Mouse (Mus musculus): ENCODE data around the gene Gm45713.
"Not testable (repeated sequence)": the region's sequence is repeated elsewhere in the genome, so short reads cannot be mapped to it uniquely, and the experiment has no call there.

Gm45713 gene

DNA sequence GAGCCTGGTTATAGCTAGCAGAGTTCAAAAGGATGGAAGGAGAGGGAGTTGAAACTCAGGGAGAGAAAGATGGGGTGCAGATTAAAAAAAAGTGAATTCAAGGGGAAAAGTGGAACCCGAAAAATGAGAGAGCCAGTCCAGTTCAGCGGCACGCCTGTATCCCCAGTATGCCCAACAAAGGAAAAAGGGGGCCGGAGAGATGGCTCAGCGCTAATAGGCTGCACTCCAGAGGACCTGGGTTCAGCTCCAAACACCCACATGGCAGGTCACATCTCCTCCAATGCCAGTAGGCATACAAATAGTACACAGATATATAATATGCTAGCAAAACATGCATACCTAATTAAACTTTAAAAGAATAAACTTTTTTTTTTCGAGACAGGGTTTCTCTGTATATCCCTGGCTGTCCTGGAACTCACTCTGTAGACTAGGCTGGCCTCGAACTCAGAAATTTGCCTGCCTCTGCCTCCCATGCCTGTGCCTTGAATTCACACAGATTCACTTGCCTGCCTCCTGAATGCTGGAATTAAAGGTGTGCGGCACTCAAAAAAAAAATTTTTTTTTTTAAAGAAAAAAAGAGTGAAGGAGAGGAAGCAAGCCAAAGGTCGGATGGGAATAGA is 27.1 kb upstream of the Gm45713 start:
- DNase-seq (ENCODE audit: low spot score in 2 of 2), result no peak

DNA sequence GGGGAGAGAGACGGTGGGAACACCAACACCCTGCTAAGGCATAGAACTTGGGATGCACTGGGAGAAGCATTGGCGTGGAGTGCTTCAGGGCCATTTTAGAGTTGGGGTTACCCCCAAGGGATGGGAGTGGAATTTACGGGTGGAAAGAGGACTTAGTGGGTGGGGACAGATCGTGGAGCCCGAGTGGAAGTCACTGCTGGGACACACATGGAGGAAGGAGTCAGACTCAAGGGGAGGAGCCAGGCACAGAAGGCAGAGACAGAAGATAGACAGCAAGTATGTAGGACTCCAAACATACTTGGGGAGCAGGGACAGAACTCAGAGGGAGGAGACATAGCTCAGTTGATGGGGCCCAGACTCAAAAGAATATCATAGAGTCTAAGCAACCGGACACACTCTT is 26.5 kb upstream of the Gm45713 start:
- no peak for DNase-seq (ENCODE audit: low spot score in 2 of 2)

DNA sequence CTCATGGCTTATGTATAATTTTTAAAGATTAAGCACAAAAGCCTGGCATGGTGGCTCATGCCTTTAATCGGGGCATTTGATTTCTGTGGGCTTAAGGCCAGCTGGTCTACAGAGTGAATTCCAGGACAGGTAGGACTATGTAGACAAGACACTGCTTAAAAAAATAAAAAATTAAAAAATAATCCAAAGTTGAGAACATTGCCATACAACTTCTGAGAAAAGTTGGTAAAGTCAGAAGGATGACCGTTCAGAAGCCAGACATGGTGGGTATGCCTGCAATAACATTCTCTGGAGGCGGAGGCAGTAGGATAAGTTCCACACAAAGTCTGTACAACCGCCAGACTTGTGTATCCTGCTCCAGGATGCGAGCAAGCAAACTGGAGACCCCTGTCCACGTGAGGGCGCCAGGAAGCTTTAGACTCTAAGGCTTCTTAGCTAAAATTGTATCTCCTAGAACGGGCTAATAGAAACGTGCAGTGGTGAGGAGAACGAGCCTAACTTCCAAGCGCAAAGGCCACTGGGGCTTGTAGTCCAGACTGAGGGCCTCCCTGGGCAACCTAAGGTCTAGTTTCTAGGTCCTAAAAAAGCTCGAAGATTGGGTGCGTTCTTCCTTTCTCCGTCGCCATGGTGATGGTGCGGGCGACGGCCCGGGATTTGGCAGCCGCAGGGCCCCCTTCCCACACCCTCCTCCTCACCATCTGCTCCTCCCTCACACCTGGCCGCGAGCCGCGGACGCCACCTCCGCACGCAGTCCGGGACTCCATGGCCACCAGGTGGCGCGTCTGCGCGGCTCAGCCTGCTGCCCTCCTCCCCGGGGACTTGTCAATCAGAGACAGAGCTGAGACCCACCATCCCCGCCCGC is 25.8 kb upstream of the Gm45713 start:
- peak; percentile 84 to 95 for DNase-seq (ENCODE audit: low spot score in 2 of 2)

DNA sequence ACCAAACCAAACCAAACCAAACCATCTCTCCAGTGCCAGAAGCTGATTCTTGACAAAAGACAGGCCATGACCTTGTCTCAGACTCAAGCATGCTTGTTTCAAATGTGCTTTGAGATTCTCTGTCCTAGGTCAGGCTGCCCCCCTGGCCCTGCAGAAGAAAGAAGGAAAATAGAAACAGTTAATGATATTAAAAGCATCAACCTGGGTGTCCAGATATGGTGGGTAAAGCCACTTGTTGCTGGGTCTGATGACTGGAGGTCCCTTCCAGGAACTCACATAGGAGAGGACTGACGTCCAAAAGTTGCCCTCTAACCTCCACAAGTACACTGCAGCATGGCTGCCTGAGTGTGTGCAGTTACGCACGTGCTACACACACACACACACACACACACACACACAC is 24.8 kb upstream of the Gm45713 start:
- DNase-seq (ENCODE audit: low spot score in 2 of 2), result no peak

DNA sequence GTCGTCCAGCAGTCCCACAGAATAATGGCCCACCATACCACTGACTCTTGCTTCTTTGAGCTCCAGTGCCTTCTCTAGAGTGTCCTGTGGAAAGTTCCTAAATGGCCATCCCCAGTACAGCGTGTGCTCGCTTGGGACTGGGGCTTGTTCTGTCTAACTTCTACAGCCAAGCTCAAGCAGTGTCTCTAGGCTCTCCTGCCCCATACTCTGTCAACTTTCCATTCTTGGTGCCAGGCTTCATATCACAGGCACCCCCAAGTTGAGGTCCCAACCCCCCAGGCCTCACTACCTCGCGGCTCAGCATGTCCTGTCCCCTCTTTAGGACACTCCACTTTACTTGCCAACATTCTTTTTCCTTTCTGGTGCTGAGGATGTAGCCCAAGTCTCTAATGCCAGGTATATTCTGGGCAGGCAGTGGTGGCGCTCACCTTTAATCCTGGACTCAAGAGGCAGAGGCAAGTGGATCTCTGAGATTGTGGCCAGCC is 24.3 kb upstream of the Gm45713 start:
- DNase-seq (ENCODE audit: low spot score in 2 of 2), result no peak

DNA sequence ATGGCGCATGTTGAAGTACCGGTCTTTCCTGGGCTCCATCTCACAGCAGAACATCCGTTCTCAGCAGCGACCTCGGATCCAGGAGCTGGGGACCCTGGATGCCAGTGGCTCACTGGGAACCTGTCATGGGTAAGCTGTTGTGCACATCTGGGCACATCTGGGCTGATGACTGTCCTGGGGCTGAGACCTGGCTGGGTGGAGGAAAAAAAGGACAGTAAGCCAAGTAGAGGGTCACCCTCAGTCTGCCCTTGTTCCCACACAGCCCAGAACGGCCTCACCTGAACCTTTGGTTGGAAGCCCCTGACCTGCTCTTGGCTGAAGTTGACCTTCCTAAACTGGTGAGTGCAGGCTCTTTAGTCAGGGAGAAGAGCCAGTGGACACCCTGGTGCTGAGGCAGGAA is 23.0 kb upstream of the Gm45713 start:
- no peak for DNase-seq (ENCODE audit: low spot score in 2 of 2)

DNA sequence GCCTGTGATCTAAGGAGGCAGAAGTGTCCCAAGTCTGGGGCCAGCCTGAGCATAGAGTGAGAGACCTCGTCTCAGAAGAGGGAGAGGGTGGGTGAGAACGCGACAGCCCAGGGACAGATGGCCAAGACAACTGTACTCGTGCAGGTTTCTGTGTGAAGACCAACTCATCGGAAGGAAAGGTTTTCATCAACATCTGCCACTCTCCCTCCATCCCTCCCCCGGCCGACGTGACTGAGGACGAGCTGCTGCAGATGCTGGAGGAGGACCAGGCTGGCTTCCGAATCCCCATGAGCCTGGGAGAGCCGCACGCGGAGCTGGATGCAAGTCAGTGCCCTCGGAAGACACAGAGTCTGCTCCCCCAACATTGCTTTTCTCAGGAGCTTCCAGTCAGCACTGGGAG is 21.4 kb upstream of the Gm45713 start:
- no peak for DNase-seq (ENCODE audit: low spot score in 2 of 2)

DNA sequence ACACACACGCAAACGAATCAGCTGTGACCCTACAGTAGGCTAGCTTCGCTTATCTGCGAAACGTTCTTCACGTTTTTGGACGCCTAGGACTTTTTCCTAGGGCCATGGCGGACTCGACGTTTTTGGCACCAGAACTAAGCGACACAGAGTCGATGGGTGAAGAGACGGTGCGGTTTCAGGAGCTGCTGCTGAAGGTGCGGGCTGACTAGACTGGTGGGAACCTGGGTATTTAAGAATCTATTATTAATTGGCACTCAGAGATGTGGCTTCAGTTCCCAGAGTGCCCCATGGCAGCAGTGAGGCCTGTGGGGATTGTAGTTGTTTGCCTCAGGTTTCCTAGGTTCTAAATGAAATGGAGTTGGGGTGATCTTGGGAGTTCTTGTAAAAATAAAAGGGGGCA is 20.2 kb upstream of the Gm45713 start:
- DNase-seq (ENCODE audit: low spot score in 2 of 2), result no peak

DNA sequence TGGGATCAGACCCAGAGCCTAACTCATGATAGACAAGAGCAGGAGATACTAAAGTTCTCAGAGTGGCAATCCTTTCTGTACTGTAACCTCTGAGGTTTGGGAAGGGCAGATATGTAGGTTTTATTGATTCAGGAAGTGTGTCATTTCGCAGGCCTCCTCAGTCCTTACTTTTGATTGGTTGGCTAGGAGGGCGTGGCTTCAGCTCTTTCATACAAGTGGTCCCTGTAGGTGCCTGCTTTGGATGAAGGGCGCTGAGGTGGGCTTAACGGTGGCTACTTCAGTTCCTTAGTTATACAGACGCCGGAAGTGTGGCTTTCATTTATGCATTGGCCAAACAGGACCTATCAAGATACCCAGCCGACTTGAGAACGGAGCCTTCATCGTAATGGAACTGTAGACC is 19.6 kb upstream of the Gm45713 start:
- no peak for DNase-seq (ENCODE audit: low spot score in 2 of 2)

DNA sequence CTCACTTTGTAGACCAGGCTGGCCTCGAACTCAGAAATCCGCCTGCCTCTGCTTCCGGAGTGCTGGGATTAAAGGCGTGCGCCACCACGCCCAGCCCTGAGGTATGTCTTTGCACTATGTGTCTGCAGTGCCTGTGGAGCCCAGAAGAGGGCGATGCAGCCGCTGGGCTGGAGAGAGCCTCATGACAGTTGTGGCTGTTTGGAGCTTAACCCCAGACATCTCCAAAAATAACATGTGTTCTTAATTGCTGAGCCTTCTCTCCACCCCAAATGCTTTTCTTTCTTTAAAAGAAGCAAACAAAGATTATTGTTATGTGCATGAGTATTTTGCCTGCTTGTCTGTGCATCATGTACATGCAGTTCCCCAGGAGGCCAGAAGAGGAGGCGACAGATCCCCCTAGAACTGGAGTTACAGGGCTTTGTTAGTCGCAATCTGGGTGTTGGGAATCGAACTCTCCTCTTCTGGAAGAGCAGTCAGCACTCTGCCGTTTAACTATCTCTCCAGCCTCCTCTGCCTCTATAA is 19.0 kb upstream of the Gm45713 start:
- peak; percentile 69 to 82 for DNase-seq (ENCODE audit: low spot score in 2 of 2)

DNA sequence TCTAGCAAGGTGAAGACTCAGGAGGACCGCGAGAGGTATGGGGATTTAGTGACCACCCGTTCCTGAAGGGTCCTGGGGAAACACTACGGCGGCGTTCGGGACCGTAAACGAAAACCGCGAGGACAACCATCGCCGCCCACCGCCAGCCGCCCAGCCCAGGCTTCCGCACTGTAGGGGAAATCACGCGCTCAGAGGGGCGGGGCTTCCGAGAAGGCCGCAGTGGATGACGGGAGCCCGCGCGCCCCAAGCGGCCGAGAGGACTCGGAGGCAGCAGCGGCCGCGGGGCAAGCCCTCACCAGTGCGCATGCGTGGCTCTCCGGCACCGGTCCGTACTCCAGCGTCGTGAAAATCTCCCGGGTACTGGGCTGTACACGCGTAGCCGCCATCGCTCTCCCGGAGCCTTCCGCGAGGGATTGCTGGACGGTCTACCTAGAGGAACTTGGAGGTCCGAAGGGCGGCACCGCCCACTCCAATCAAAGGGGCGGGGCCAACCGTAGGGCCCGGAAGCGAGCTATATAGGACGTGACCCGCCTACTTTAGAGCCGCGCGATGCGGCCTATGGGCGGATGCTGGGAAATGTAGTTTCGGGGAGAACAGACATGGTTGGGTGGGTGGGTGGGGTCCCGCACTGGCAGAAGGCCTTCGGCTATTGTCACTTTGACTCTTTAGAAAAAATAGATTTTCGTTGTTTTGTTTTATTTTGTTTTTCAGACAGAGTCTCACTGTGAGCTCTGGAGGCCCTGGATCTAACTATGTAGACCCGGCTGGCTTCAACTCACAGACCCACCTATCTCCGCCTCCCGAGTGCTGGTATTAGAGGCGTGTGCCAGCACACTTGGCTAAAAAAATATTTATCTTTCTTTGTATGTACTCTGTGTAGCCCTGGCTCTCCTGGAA is 18.3 kb upstream of the Gm45713 start, which contains the start of the genes Pih1d1 and Aldh16a1:
Gene Pih1d1, plus strand, starts transcription at position 208 of the 897 bp plus-strand sequence.
Gene Aldh16a1, minus strand, starts transcription at position 489 of the 897 bp plus-strand sequence.
- DNase-seq (ENCODE audit: low spot score in 2 of 2), result peak; percentile 97 to 99

DNA sequence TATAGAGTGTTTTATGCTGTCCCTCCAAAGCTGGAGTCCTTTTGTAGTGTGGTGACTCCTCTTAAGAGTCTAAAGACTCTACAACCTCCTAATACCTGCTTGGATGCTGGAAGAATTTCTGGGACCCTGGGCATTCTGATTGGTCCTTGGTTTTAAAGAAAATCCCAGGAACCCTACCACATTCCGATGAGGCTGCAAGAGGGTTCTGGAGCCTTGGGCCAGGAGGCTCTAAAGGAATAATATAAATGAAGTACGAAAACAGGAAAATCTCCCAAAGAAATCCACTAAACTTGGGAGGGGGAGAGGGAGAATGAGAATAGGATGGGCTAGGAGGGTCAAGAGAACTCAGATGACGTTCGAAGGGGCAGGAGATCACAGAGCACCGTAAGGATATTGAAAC is 17.6 kb upstream of the Gm45713 start:
- DNase-seq (ENCODE audit: low spot score in 2 of 2), result no peak

DNA sequence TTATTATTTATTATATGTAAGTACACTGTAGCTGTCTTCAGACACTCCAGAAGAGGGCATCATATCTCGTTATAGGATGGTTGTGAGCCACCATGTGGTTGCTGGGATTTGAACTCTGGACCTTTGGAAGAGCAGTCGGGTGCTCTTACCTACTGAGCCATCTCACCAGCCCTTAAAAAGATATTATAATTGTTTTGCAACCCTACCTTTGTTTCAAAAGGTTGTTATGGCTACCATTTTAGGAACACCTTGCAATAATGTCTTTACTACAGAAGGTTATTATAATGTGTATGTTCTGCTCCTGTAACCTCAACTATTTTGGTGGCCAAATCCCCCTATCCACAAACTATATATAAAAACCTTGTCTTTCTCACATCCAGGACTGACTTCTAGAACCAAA is 17.0 kb upstream of the Gm45713 start:
- DNase-seq (ENCODE audit: low spot score in 2 of 2), result not testable (repeated sequence)

DNA sequence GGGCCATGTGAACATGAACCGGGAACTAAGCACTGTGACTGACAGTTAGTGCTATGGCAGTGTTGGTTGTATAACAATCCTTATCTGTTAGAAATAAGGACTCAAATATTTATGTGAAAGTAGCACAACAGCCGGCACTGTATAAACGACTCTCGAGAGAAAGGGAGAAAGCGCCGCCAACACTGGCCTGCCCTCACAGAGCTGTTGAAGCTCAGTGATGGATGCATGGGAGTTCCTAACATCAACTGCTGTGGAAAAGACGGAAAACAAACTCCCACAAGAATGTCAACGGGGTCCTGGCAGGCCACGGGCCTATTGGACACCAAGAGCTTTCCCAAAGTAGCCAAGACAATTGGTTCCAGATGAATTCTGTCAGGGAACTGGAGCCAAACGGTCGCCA is 15.3 kb upstream of the Gm45713 start:
- no peak for DNase-seq (ENCODE audit: low spot score in 2 of 2)

DNA sequence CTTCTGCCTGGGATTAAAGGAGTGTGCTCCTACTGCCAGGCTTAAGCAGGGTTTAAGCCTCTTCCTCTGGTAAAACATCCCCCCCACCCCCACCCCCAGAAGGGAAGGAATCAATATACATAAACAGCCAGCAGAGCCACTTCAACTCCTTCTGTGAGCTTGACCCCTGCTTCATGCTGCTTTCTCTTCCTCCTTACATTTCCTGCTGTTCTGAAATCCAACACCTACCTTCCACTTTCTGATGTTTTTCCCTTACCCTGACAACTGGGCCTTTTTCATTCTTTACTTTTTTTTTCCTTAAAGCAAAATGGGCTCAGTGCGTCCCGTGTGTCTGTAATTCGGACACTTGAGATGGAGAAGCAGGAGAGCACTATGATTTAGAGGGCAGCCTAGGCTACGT is 14.3 kb upstream of the Gm45713 start:
- no peak for DNase-seq (ENCODE audit: low spot score in 2 of 2)

DNA sequence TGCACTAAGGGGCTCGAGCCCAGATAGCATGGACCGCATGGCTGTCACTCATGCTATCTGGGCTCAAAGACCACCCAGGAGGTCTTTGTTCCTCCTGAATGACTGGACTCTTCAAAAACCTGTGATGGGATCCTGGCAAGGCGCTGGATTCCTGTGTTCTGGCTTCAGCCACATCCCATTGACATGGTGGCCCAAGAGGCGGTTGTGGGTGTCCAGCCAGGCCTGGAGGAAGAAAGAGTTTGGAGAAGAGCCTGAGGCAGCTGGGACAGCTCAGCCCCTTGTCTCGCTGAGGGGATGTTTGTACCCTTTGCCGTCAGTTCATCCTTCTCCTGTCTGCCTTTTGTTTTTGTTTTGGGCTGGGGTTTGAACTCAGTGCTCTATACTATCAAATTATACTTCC is 13.5 kb upstream of the Gm45713 start:
- DNase-seq (ENCODE audit: low spot score in 2 of 2), result no peak

DNA sequence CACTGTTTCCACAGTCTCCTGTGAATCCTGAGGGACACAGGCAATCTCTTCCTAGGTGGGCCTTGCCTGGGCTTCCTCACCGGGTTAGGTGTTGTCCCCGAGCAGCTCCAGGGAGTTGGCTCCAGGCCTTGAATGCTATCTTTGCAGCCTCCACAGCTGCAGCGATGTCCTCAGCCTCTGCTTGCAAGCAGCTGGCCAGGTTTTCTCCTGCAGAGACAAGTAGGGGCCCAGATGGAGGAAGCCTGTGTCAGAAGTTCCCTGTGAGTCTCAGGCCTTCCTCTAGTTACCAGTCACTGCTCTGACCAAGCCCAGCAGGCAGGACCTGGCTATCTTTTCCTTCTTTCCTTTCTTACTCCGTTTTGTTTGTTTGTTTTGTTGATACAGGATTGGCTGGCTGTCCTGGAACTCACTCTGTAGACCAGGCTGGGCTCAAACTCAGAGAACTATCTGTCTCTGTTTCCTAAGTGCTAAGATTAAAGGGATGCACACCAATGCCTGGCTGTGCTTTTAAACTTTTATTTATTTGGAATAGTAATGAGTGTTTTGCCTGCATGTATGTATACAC is 12.6 kb upstream of the Gm45713 start:
- DNase-seq (ENCODE audit: low spot score in 2 of 2), result no peak

DNA sequence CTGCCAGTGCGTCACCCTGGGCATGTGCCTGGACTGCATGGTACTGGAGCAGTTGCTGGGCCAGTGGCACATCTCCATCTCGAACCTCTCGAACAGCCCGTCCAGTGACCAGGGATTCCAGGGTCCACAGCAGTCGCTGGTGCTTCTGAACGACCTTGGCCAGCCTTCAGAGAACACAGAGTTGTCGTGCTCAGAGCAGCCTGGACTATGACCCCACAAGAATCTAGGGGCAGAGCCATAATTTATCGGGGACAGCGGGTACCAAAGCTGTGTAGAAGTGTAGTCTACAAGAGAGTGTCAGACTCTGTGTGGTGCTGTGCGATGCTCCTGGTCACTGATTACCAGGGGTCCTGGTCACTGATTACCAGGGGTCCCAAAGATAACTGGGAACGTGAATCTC is 11.9 kb upstream of the Gm45713 start:
- no peak for DNase-seq (ENCODE audit: low spot score in 2 of 2)

DNA sequence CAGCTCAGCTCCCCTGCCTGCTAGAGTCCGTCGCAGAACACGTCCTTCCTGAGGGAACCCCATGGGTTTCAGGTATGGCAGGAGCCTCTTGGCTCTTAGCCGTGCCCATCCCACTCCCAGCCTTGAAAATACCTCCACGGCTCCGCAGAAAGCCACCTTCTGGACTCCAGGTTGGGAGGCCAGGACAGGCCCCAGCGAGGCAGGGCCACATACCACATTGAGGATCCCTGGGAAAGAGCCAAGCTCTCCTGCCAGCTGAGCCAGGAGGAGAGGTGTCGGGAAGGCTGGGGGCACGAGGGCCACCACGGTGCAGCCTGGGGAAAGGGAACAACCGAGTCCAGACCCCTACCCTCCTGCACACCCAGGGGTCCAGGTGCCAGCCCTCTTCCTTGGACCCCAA is 11.2 kb upstream of the Gm45713 start:
- DNase-seq (ENCODE audit: low spot score in 2 of 2), result no peak

DNA sequence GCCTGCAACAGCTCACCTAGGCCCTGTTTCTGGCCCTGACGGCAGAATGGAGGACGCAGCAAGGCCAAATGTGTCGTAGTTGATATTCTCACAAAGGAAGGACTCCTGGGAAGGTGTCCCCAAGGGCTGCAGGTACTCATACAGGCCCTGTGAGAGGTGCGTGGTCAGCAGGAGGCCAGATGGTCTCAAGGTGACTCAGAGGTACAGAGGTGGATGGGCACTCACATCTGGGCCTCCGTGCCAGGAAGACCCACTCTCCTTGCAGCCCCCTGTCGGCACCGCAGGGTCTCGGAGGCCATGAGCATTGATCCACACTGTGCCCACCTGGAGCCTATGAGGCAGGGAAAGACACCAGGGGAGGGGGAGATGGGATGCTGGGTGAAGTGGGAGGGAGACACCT is 9.4 kb upstream of the Gm45713 start:
- DNase-seq (ENCODE audit: low spot score in 2 of 2), result no peak

DNA sequence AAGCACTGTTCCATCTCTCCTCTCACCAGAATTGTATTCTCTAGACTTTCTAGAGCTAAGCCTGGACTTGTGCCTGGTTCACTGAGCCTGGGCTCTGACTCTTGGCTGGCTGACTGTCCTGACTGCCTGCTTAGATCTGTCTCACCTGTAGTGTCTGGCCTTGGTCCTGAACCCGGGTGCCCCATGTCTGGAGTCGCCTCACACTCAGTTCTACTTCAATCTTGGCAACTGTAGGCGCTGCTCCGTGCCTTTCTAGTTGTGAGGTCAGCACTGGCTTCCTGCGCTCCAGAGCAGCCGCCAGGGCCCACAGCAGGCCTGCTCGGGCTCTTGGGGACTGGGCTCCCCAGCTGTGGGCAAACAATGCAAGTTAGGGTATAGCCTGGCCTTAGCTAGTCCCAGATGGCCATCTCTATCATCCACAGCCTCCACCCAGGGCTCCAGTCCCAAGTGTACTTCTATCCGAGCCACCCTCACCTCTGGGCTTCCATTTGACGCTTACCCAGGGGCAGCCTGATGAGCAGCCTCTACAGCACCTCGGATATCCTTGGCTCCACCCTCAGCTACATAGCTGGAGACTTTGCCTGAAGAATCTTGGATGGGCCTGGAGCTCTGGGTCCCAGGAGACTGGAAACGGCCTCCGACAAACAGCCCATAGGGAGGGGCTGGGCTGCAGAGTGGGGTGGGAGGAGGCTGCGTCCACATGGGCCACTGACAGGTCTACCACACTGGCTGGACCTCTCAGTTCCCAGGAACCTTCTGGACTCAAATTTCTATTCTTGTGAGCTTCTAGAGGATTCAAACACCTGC is 8.5 kb upstream of the Gm45713 start:
- DNase-seq (ENCODE audit: low spot score in 2 of 2), result no peak
